Mouse (Mus musculus) hindbrain, embryonic 13.5 days (tissue): ENCODE data around the gene Galc. TPM values are rescaled to one million over a fixed set of nuclear protein-coding genes. Genes with fewer than 3 reads are reported as not detected.

Source experiments
- ATAC-seq: fragments of 200-750 bp; cut with Nextera tagmentation; 2 replicates; pipeline ENCODE4 v1.8.0; 2017; ENCODE audit warnings: moderate TSS enrichment; ENCODE audit not compliant: low FRiP score
- H3K27ac ChIP-seq: fragments of 300-500 bp; sonication (generic); 2 replicates; pipeline ENCODE4 v1.5.1; 2015; ENCODE audit warnings: inconsistent platforms, mild to moderate bottlenecking, moderate library complexity
- H3K27me3 ChIP-seq: fragments of 300-500 bp; sonication (generic); 2 replicates; pipeline ENCODE4 v1.6.1; 2015; ENCODE audit warnings: mild to moderate bottlenecking, inconsistent platforms
- H3K36me3 ChIP-seq: fragments of 300-500 bp; sonication (generic); 2 replicates; pipeline ENCODE4 v1.6.1; 2015; ENCODE audit warnings: mild to moderate bottlenecking, inconsistent platforms
- H3K4me1 ChIP-seq: fragments of 300-500 bp; sonication (generic); replicated peaks from 2 replicates; pipeline ENCODE4 v1.6.1; 2015; ENCODE audit warnings: inconsistent platforms
- H3K4me2 ChIP-seq: fragments of 300-500 bp; sonication (generic); 2 replicates; pipeline ENCODE4 v1.6.1; 2015; ENCODE audit warnings: inconsistent platforms, mild to moderate bottlenecking, moderate library complexity
- H3K4me3 ChIP-seq: fragments of 300-500 bp; sonication (generic); 2 replicates; pipeline ENCODE4 v1.5.1; 2015; ENCODE audit warnings: mild to moderate bottlenecking, inconsistent platforms
- H3K9ac ChIP-seq: fragments of 300-500 bp; sonication (generic); 2 replicates; pipeline ENCODE4 v1.6.1; 2015; ENCODE audit warnings: mild to moderate bottlenecking, inconsistent platforms
- H3K9me3 ChIP-seq: fragments of 300-500 bp; sonication (generic); 2 replicates; pipeline ENCODE4 v1.6.1; 2016; ENCODE audit warnings: inconsistent platforms
- WGBS: fragments of 180-500 bp; shearing (Covaris S2); methylation state at CpG from one replicate; pipeline ENCODE4 v1.1.7; 2015; 5-methylcytosine and 5-hydroxymethylcytosine counted together
- polyA plus RNA-seq: library from polyadenylated mRNA; unstranded; fragments of >200 nt; fragmentation: Nextera tagmentation; extraction: Ambion mirVana; gene quantifications from 2 replicates; pipeline ENCODE4 v1.2.1, GENCODE M21; 2015

The Galc gene
- 11.3 and 12.5 TPM in 2 replicates for polyA plus RNA-seq

GRCm38 (mm10) chr12:98258845-98259517 lies at the start of gene Galc:
TSS of gene Galc (minus strand) at chr12:98259459.
- WGBS, result 1% methylated on average over 67 of the region's 76 CpGs
- Histone ChIP-seq H3K9ac (peak within 1 kb of the TSS; percentile 91), H3K4me2 (peak within 1 kb of the TSS; percentile 63), H3K4me1 (0 out of 2 replicates have a peak, but pooled peaks cover 4% of the 10 kb centered on the region), H3K9me3 (no peaks in the 10 kb centered on the region), H3K27ac (peak within 1 kb of the TSS; percentile 98), H3K4me3 (peak within 1 kb of the TSS; percentile 68), H3K27me3 (no peaks in the 10 kb centered on the region), H3K36me3 (no peaks in the 10 kb centered on the region)
- peak; percentile 95 for ATAC-seq

- WGBS, result 91% methylated on average over 7 of the region's 7 CpGs
- no peaks in the 10 kb centered on the region for H3K9me3 ChIP-seq
- no peaks in the 10 kb centered on the region for H3K27me3 ChIP-seq
- no peaks in the 10 kb centered on the region for H3K36me3 ChIP-seq
- H3K9ac ChIP-seq, result no peak overlapping the region
- no peak overlapping the region for H3K27ac ChIP-seq
- H3K4me2 ChIP-seq, result no peak overlapping the region
- H3K4me1 ChIP-seq, result no peaks in the 10 kb centered on the region
- no peak overlapping the region for H3K4me3 ChIP-seq
- no peak for ATAC-seq
Measured at GRCm38 (mm10) chr12:98307179-98307915, 48.1 kb upstream of the Galc start.

DNA sequence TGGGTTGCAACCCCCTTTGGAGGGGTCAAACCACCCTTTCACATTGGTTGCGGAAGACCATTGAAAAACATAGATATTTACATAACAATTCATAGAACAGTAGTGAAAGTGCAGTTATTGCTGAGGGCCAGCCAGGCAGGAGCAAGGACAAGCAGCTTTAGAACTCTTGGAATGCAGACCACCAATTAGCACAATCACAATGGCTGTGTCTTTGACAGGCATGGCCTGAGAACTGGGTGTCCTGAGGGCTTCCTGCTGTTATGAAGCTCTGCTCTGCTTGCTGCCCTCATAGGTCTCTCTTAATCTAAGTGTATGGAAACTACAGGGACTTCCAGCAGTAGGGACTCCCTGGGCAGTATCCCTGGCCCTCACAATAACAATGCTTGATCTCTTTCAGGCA lies 43.8 kb upstream of the Galc start:
- no peak for ATAC-seq
- Histone ChIP-seq H3K9ac (no peak overlapping the region), H3K9me3 (no peaks in the 10 kb centered on the region), H3K36me3 (no peaks in the 10 kb centered on the region), H3K4me1 (no peaks in the 10 kb centered on the region), H3K27me3 (no peaks in the 10 kb centered on the region), H3K27ac (no peak overlapping the region), H3K4me3 (no peak overlapping the region), H3K4me2 (no peak overlapping the region)
- WGBS, result 53% methylated on average over 1 of the region's 1 CpGs

DNA sequence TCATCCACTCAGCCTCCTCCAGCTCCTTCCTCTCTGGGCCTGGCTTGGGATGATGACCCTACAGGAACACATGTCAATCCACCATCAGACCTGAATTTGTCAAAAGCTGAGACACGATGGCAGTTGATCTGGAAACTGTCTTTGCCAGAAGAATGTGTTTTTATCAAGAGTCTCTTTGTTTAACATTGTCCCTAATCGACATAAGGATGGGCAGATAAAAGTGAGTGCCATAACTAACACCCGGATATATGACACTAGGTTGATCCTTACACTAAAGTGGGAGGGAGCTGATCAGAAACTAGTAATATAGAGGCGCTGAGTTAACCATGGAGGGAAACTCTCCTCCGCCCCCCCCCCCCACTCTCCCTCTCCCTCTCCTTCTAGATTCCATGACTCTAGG lies 42.7 kb upstream of the Galc start:
- WGBS, result 90% methylated on average over 5 of the region's 5 CpGs

GRCm38 (mm10) chr12:98294241-98294640 lies 35.0 kb upstream of the Galc start:
- no peak overlapping the region for H3K4me2 ChIP-seq
- no peak overlapping the region for H3K27ac ChIP-seq
- H3K36me3 ChIP-seq, result no peaks in the 10 kb centered on the region
- H3K27me3 ChIP-seq, result no peaks in the 10 kb centered on the region
- H3K4me1 ChIP-seq, result no peaks in the 10 kb centered on the region
- H3K4me3 ChIP-seq, result no peak overlapping the region
- WGBS, result 83% methylated on average over 2 of the region's 2 CpGs
- H3K9me3 ChIP-seq, result no peaks in the 10 kb centered on the region
- ATAC-seq, result no peak
- H3K9ac ChIP-seq, result no peak overlapping the region

More for the DNA sequence above, 42.7 kb upstream of the Galc start:
- Histone ChIP-seq H3K9ac (no peak overlapping the region), H3K27ac (no peak overlapping the region), H3K4me1 (no peaks in the 10 kb centered on the region), H3K4me2 (no peak overlapping the region), H3K4me3 (no peak overlapping the region), H3K27me3 (no peaks in the 10 kb centered on the region), H3K9me3 (no peaks in the 10 kb centered on the region), H3K36me3 (no peaks in the 10 kb centered on the region)
- no peak for ATAC-seq

DNA sequence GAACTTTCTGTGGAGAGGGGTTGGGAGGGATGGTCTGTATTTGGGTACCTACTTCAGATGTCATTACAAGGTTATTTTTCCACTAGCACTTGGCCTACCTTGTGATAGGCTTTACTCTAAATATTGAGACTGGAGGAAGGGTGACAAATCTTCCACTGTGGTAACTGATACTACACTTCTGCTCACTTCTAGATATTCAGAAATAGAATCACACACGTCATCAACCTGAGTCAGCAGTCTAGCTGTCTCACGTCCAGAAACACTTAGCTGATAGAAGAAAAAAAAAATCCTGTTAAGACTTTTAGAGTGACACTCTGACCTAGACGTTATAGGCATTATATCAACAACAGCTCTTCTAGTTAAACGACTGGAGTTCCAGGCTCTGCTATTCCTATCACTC lies 33.0 kb upstream of the Galc start:
- Histone ChIP-seq H3K27me3 (no peaks in the 10 kb centered on the region), H3K4me2 (no peak overlapping the region), H3K9me3 (no peaks in the 10 kb centered on the region), H3K9ac (no peak overlapping the region), H3K4me1 (no peaks in the 10 kb centered on the region), H3K36me3 (no peaks in the 10 kb centered on the region), H3K4me3 (no peak overlapping the region), H3K27ac (no peak overlapping the region)
- ATAC-seq, result no peak
- WGBS, result 87% methylated on average over 4 of the region's 4 CpGs

DNA sequence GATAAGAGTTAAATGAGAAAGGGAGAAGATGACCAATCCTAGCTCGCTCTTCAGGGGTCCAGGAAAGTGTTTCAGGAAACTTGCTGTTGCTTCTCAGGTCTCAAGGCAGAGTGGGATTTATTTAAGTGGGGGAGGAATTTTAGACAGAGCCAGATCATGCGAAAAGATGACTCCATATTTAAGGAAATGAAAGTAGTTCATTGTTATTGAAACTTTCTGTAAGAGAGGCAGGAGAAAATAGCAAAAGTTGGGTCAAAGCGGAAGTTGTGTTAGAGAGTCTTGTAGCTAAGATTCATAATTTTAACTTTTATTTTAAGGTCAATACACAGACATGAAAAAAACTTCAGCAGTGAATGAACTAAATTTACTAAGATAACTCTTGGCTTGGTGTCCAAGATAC lies 31.2 kb upstream of the Galc start:
- Histone ChIP-seq H3K4me2 (no peak overlapping the region), H3K9me3 (no peaks in the 10 kb centered on the region), H3K27me3 (no peaks in the 10 kb centered on the region), H3K36me3 (no peaks in the 10 kb centered on the region), H3K4me1 (no peaks in the 10 kb centered on the region), H3K27ac (no peak overlapping the region), H3K4me3 (no peak overlapping the region), H3K9ac (no peak overlapping the region)
- no peak for ATAC-seq
- WGBS, result 93% methylated on average over 3 of the region's 3 CpGs

DNA sequence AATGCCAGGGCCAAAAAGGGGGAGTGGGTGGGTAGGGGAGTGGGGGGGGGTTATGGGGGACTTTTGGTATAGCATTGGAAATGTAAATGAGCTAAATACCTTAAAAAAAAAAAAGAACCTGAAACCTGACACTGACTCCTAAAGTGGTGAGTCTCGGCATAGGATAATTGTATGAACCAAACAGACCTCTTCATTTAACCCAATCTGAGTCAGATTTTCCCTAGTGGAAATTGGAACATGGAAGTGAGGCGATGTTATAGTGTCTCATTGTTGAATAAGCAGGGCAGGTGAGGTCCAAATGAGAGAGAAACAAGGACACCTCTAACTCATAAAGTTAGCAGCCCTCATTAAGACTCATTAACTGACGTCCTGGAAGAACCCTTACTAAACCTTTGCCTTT lies 25.2 kb upstream of the Galc start:
- no peak overlapping the region for H3K9ac ChIP-seq
- no peaks in the 10 kb centered on the region for H3K27me3 ChIP-seq
- no peaks in the 10 kb centered on the region for H3K4me1 ChIP-seq
- H3K27ac ChIP-seq, result no peak overlapping the region
- no peaks in the 10 kb centered on the region for H3K9me3 ChIP-seq
- ATAC-seq, result no peak
- no peak overlapping the region for H3K4me2 ChIP-seq
- no peaks in the 10 kb centered on the region for H3K36me3 ChIP-seq
- no peak overlapping the region for H3K4me3 ChIP-seq
- 82% methylated on average over 3 of the region's 3 CpGs for WGBS

DNA sequence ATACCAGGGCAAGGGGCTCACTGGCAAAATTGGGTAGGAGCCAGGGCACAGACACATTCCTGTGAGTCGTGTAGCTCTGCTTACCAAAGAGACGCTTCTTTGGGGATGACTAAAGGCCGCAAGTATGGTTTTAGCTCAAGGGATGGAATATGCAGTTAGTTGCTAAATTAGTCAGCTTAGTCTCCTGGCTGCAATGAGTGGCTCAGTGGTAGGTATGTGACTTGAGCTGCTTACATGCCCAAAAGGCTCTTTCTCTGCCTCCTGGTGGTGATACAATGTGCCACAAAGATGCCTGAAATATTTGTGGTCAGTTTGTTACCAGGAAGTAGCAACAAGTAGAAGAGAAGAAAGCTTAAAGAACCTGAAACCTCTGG lies 24.2 kb upstream of the Galc start:
- Histone ChIP-seq H3K27me3 (no peaks in the 10 kb centered on the region), H3K4me3 (no peak overlapping the region), H3K9ac (no peak overlapping the region), H3K27ac (no peak overlapping the region), H3K4me1 (no peaks in the 10 kb centered on the region), H3K4me2 (no peak overlapping the region), H3K36me3 (no peaks in the 10 kb centered on the region), H3K9me3 (no peaks in the 10 kb centered on the region)
- no peak for ATAC-seq
- whole genome bisulfite sequencing, result 73% methylated on average over 3 of the region's 3 CpGs

DNA sequence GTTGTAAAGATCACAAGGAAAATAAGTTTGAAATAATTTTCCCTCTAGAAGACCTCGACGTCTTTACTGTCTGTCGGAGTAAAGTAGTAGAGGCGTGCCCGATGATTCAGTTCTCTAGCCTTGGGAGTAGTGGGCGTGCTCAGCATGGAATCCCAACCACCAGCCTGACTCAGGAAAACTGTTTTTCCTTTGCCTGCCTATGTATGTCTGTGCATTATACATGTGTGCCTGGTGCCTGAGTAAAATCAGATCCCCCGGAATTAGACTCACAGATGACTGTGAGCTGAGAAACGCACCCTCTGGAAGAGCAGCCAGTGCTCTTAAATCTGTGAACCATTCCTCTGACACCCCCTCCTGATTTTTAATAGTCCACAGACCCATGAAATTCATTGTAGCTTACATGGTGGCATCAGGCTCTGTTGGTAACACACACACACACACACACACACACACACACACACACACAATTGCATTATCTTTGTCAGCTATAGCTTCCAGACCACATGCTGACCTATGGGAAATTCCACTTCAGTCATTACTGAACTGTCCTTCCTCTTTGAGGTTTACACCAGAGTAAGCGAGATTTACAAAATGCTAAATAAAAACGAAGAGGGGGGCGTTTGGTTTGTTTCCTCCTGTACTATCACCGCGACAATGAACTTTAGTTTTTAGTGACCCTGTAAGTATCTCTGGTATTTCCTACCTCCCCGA lies 23.7 kb upstream of the Galc start:
- ATAC-seq, result no peak
- H3K27ac ChIP-seq, result no peak overlapping the region
- no peak overlapping the region for H3K4me2 ChIP-seq
- H3K27me3 ChIP-seq, result no peaks in the 10 kb centered on the region
- WGBS, result 86% methylated on average over 14 of the region's 14 CpGs
- H3K4me1 ChIP-seq, result no peaks in the 10 kb centered on the region
- H3K36me3 ChIP-seq, result no peaks in the 10 kb centered on the region
- no peak overlapping the region for H3K4me3 ChIP-seq
- H3K9ac ChIP-seq, result no peak overlapping the region
- no peaks in the 10 kb centered on the region for H3K9me3 ChIP-seq

- Histone ChIP-seq H3K4me2 (no peak overlapping the region), H3K4me3 (no peak overlapping the region), H3K9ac (no peak overlapping the region), H3K4me1 (no peaks in the 10 kb centered on the region), H3K9me3 (no peaks in the 10 kb centered on the region), H3K27me3 (no peaks in the 10 kb centered on the region), H3K27ac (no peak overlapping the region), H3K36me3 (no peaks in the 10 kb centered on the region)
- WGBS, result 77% methylated on average over 8 of the region's 8 CpGs
- no peak for ATAC-seq
Measured at GRCm38 (mm10) chr12:98280996-98281395, 21.7 kb upstream of the Galc start.

DNA sequence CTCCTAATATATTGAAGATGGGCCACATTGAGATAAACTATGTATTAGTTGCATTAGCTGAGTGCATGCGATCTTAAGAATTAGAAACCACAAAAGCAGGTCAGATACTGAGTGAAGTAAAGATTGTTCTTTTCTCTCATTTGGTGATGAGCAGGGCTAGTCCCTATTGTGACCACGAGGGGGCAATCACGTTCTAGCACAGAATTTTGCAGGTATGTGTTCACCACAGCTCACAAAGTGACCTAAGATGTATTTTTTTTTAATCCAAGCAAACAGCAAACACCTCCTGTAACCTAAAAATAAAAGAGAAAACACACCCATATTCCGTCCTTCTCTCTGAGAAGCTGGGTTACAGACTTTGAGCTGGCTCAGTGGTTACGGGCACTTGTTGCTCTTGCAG lies 21.3 kb upstream of the Galc start:
- Histone ChIP-seq H3K36me3 (no peaks in the 10 kb centered on the region), H3K27ac (no peak overlapping the region), H3K9ac (no peak overlapping the region), H3K4me2 (no peak overlapping the region), H3K27me3 (no peaks in the 10 kb centered on the region), H3K9me3 (no peaks in the 10 kb centered on the region), H3K4me1 (no peaks in the 10 kb centered on the region), H3K4me3 (no peak overlapping the region)
- WGBS, result 31% methylated on average over 5 of the region's 5 CpGs
- no peak for ATAC-seq
